ENCODE assay signal across 22 mouse cellular contexts in the genomic region with DNA sequence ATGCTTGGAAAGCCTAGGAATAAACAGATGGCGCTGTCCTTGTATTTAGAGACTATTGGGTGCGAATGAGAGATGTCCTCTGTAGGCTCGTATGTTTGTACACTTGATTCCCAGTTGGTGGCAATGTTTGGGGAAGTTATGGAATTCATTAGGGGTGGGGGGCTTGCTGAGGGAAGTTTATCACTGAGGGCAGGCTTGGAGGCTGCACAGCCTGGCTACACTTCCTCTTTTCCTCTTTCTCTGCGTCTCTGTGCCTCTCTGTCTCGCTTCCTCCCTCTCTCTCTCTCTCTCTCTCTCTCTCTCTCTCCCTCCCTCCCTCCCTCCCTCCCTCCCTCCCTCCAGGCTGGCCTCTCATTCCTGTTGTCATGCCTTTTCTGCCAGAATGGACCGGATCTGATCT.
"Had no signal": no experiment of that assay in that cellular context is flagged by ENCODE, and none has a peak within 500 bp of the region (broad histone marks: within the 10 kb centered on the region; RNA-seq: fewer than 3 reads in every experiment).

No protein-coding gene starts in this region.

- H3K27ac ChIP-seq: kidney, postnatal 0 days; layer of hippocampus, adult 2 months; limb, embryonic 10.5 days; limb, embryonic 13.5 days; liver, embryonic 12.5 days; liver, embryonic 15.5 days; lung, embryonic 15.5 days; midbrain, embryonic 12.5 days; midbrain, embryonic 15.5 days; neural tube, embryonic 13.5 days; stomach, embryonic 15.5 days had no signal

- H3K4me3 ChIP-seq: layer of hippocampus, adult 2 months; limb, embryonic 10.5 days; limb, embryonic 13.5 days; liver, embryonic 12.5 days; liver, embryonic 15.5 days; lung, embryonic 15.5 days; midbrain, embryonic 12.5 days; midbrain, embryonic 15.5 days; neural tube, embryonic 13.5 days; stomach, embryonic 15.5 days had no signal

- H3K4me1 ChIP-seq: liver, embryonic 12.5 days; liver, embryonic 15.5 days; stomach, embryonic 15.5 days had no signal

- H3K36me3 ChIP-seq: limb, embryonic 10.5 days; limb, embryonic 13.5 days; liver, embryonic 12.5 days; liver, embryonic 15.5 days; lung, embryonic 15.5 days; midbrain, embryonic 12.5 days; midbrain, embryonic 15.5 days; neural tube, embryonic 13.5 days; stomach, embryonic 15.5 days had no signal

- H3K27me3 ChIP-seq: limb, embryonic 13.5 days; liver, embryonic 12.5 days; liver, embryonic 15.5 days; lung, embryonic 15.5 days; midbrain, embryonic 12.5 days; midbrain, embryonic 15.5 days; neural tube, embryonic 13.5 days; stomach, embryonic 15.5 days had no signal

- DNase-seq: kidney, adult 2 months; kidney, postnatal 25 days; layer of hippocampus, adult 9-11 months; liver; lung, adult 18-20 months; lung, postnatal 10 days; lung, postnatal 36 days; retina, postnatal 1 day; right cerebral cortex, postnatal 25 days; spleen, adult 18-20 months; thymus, postnatal 36 days had no signal

- H3K9me3 ChIP-seq: limb, embryonic 10.5 days; limb, embryonic 13.5 days; liver, embryonic 12.5 days; liver, embryonic 15.5 days; lung, embryonic 15.5 days; midbrain, embryonic 12.5 days; midbrain, embryonic 15.5 days; neural tube, embryonic 13.5 days; stomach, embryonic 15.5 days had no signal

- H3K4me2 ChIP-seq: limb, embryonic 13.5 days; liver, embryonic 12.5 days; liver, embryonic 15.5 days; lung, embryonic 15.5 days; midbrain, embryonic 12.5 days; midbrain, embryonic 15.5 days; neural tube, embryonic 13.5 days; stomach, embryonic 15.5 days had no signal

- H3K9ac ChIP-seq: limb, embryonic 13.5 days; liver, embryonic 12.5 days; liver, embryonic 15.5 days; lung, embryonic 15.5 days; midbrain, embryonic 12.5 days; midbrain, embryonic 15.5 days; neural tube, embryonic 13.5 days; stomach, embryonic 15.5 days had no signal

- ATAC-seq: liver, embryonic 12.5 days; midbrain, embryonic 15.5 days had no signal
